Mouse (Mus musculus) G1E (cell line): ENCODE measurements at regions not wholly inside any gene's neighbourhood (a gene's known extent, or its start where the extent isn't known, plus 50 kb on each side); places are given as distances from the start of the nearest gene placed in this dataset.

Experiments
- CTCF ChIP-seq: IDR thresholded peaks from 2 replicates; pipeline ENCODE4 v1.5.1; 2012; ENCODE audit warnings: low read depth, low read length, inconsistent platforms, mixed read lengths
- GATA1 ChIP-seq: IDR thresholded peaks from 2 replicates; pipeline ENCODE4 v1.6.1; 2012; ENCODE audit warnings: borderline replicate concordance, low read length, inconsistent platforms, mixed read lengths
- GATA2 ChIP-seq: IDR thresholded peaks from 2 replicates; pipeline ENCODE4 v1.6.1; 2012; ENCODE audit warnings: low read depth, low read length, inconsistent platforms, borderline replicate concordance
- POLR2AphosphoS5 ChIP-seq: IDR thresholded peaks from 2 replicates; pipeline ENCODE4 v1.6.1; 2012; ENCODE audit warnings: low read depth, low read length, inconsistent platforms; ENCODE audit not compliant: insufficient replicate concordance
- TAL1 ChIP-seq: conservative IDR thresholded peaks from 2 replicates; pipeline ENCODE4 v1.6.1; 2012; ENCODE audit warnings: low read depth, low read length, inconsistent platforms, mixed read lengths

- no peak for TF ChIP-seq CTCF
- no peak for TF ChIP-seq POLR2AphosphoS5
- TF ChIP-seq TAL1 = no peak
- TF ChIP-seq GATA1 = no peak
- no peak for TF ChIP-seq GATA2
Measured at GRCm38 (mm10) chr1:36009010-36009619, 59.1 kb upstream of the Hs6st1 start.
